Mouse (Mus musculus): ENCODE data around the gene Ros1. TPM values are rescaled to one million over a fixed set of nuclear protein-coding genes. Genes with fewer than 3 reads are reported as not detected.

The Ros1 gene
- total RNA-seq, 2 experiments from 2014 or later, result not detected

GRCm38 (mm10) chr10:52023213-52024052 lies 171.6 kb downstream of the Ros1 start:
- no peak for DNase-seq (ENCODE audit: low spot score in 2 of 2)

GRCm38 (mm10) chr10:52022413-52023212 lies 172.4 kb downstream of the Ros1 start, which contains the start of gene Vgll2:
TSS of gene Vgll2 (plus strand) at chr10:52022502.
- DNase-seq (ENCODE audit: low spot score in 2 of 2), result peak; percentile 27 to 37

- DNase-seq (ENCODE audit: low spot score in 2 of 2), result no peak
Observed at GRCm38 (mm10) chr10:52021736-52022394, 173.2 kb downstream of the Ros1 start.

- no peak for DNase-seq (ENCODE audit: low spot score in 2 of 2)
Observed at GRCm38 (mm10) chr10:52021231-52021630, 173.8 kb downstream of the Ros1 start.

GRCm38 (mm10) chr10:52018471-52018870 lies 176.6 kb downstream of the Ros1 start:
- DNase-seq (ENCODE audit: low spot score in 2 of 2), result no peak

Small RNAs within 50 kb of the gene (microRNA-seq; reads per million reads assigned to microRNA genes)
- 0 reads per million in 2 experiments for gene Gm24084

Other genes starting within 250 kb of the Ros1 start
- under 1 TPM in 1 of 2 experiments, not detected in 1; 0.33 TPM for gene Vgll2, start 172.7 kb downstream of the Ros1 start, total RNA-seq (2021)
- gene Dcbld1, start 38.4 kb upstream of the Ros1 start, total RNA-seq (2021), result 10 to 100 TPM; 12.1 to 12.5 TPM
- gene Gm26741, start 163.5 kb upstream of the Ros1 start, total RNA-seq (2021), result not detected
- 10 to 100 TPM; 51.7 TPM for gene Gopc, start 186.9 kb upstream of the Ros1 start, total RNA-seq (2021)
- not detected for gene Nepn, start 193.7 kb upstream of the Ros1 start, total RNA-seq (2021)
- gene Nus1, start 222.3 kb upstream of the Ros1 start, total RNA-seq (2021), result 10 to 100 TPM; 61.3 to 62.6 TPM

Measured in layer of hippocampus, postnatal 10 days (tissue).